Mouse (Mus musculus) forebrain, embryonic 10.5 days (tissue): Measurements from ENCODE around the gene Coro2a. TPM values are rescaled to one million over a fixed set of nuclear protein-coding genes. Genes with fewer than 3 reads are reported as not detected.
A peak's percentile ranks its signal among the peaks of the same experiment; 100 is the strongest.

Experiments
- DNase-seq: peaks from one replicate; pipeline ENCODE4 v3.0.0-alpha.2; 2017; ENCODE audit warnings: low spot score; ENCODE audit errors: extremely low spot score
- H3K27ac ChIP-seq: fragments of 300-500 bp; sonication (generic); 2 replicates; pipeline ENCODE4 v1.5.1; 2016; ENCODE audit warnings: mild to moderate bottlenecking
- H3K27me3 ChIP-seq: fragments of 300-500 bp; sonication (generic); 2 replicates; pipeline ENCODE4 v1.6.1; 2016; ENCODE audit warnings: mild to moderate bottlenecking; ENCODE audit not compliant: poor library complexity, severe bottlenecking
- H3K36me3 ChIP-seq: fragments of 300-500 bp; sonication (generic); replicated peaks from 2 replicates; pipeline ENCODE4 v1.6.1; 2016; ENCODE audit warnings: mild to moderate bottlenecking, moderate library complexity
- H3K4me1 ChIP-seq: fragments of 300-500 bp; sonication (generic); 2 replicates; pipeline ENCODE4 v1.6.1; 2016
- H3K4me3 ChIP-seq: fragments of 300-500 bp; sonication (generic); 2 replicates; pipeline ENCODE4 v1.5.1; 2016; ENCODE audit warnings: mild to moderate bottlenecking, moderate library complexity
- H3K9me3 ChIP-seq: fragments of 300-500 bp; sonication (generic); 2 replicates; pipeline ENCODE4 v1.6.1; 2016; ENCODE audit warnings: mild to moderate bottlenecking, moderate library complexity
- WGBS: fragments of 180-500 bp; shearing (Covaris S2); methylation state at CpG from one replicate; pipeline ENCODE4 v1.1.7; 2016; 5-methylcytosine and 5-hydroxymethylcytosine counted together
- polyA plus RNA-seq: library from polyadenylated mRNA; unstranded; fragments of >200 nt; fragmentation: Nextera tagmentation; extraction: Ambion mirVana; gene quantifications from 2 replicates; pipeline ENCODE4 v1.2.1, GENCODE M21; 2016

Gene Coro2a
- polyA plus RNA-seq, 1 experiment from 2014 or later, result 2.8 TPM

GRCm38 (mm10) chr4:46630390-46630789 is 28.4 kb upstream of the Coro2a start:
- Histone ChIP-seq H3K4me1 (peaks cover 30% of the 10 kb centered on the region), H3K36me3 (no peaks in the 10 kb centered on the region), H3K27me3 (no peaks in the 10 kb centered on the region), H3K4me3 (no peak overlapping the region), H3K9me3 (no peaks in the 10 kb centered on the region), H3K27ac (no peak overlapping the region)
- 60% methylated on average over 9 of the region's 9 CpGs for WGBS
- no peak for DNase-seq

- WGBS, result 60% methylated on average over 9 of the region's 9 CpGs
- H3K27me3 ChIP-seq, result no peaks in the 10 kb centered on the region
Observed at GRCm38 (mm10) chr4:46628873-46629272, 26.9 kb upstream of the Coro2a start.

GRCm38 (mm10) chr4:46628081-46628480 is 26.1 kb upstream of the Coro2a start:
- no peaks in the 10 kb centered on the region for H3K36me3 ChIP-seq
- no peak for DNase-seq
- peaks cover 25% of the 10 kb centered on the region for H3K4me1 ChIP-seq
- no peak overlapping the region for H3K27ac ChIP-seq
- H3K4me3 ChIP-seq, result no peak overlapping the region
- no peaks in the 10 kb centered on the region for H3K27me3 ChIP-seq
- 83% methylated on average over 11 of the region's 11 CpGs for WGBS
- H3K9me3 ChIP-seq, result no peaks in the 10 kb centered on the region

More at GRCm38 (mm10) chr4:46628873-46629272, 26.9 kb upstream of the Coro2a start:
- H3K27ac ChIP-seq, result no peak overlapping the region
- peaks cover 25% of the 10 kb centered on the region for H3K4me1 ChIP-seq
- no peaks in the 10 kb centered on the region for H3K9me3 ChIP-seq
- no peak for DNase-seq
- H3K36me3 ChIP-seq, result no peaks in the 10 kb centered on the region
- no peak overlapping the region for H3K4me3 ChIP-seq

- no peak for DNase-seq
- Histone ChIP-seq H3K4me1 (peaks cover 25% of the 10 kb centered on the region), H3K4me3 (no peak overlapping the region), H3K36me3 (no peaks in the 10 kb centered on the region), H3K27ac (no peak overlapping the region), H3K27me3 (peaks cover 16% of the 10 kb centered on the region), H3K9me3 (no peaks in the 10 kb centered on the region)
- WGBS, result 91% methylated on average over 10 of the region's 10 CpGs
Observed at GRCm38 (mm10) chr4:46625101-46625500, 23.1 kb upstream of the Coro2a start.

GRCm38 (mm10) chr4:46623007-46623406 is 21.0 kb upstream of the Coro2a start:
- H3K4me1 ChIP-seq, result peaks cover 15% of the 10 kb centered on the region
- WGBS, result 81% methylated on average over 5 of the region's 5 CpGs
- no peaks in the 10 kb centered on the region for H3K36me3 ChIP-seq
- peaks cover 30% of the 10 kb centered on the region for H3K27me3 ChIP-seq
- DNase-seq, result no peak
- no peak overlapping the region for H3K4me3 ChIP-seq
- H3K9me3 ChIP-seq, result no peaks in the 10 kb centered on the region
- H3K27ac ChIP-seq, result no peak overlapping the region

- 80% methylated on average over 8 of the region's 8 CpGs for WGBS
- DNase-seq, result no peak
- Histone ChIP-seq H3K4me1 (peaks cover 10% of the 10 kb centered on the region), H3K4me3 (peak overlapping the region; percentile 49; the same call in 1 of the 2 replicates), H3K9me3 (no peaks in the 10 kb centered on the region), H3K27ac (peak overlapping the region; percentile 72; the same call in 1 of the 2 replicates), H3K36me3 (no peaks in the 10 kb centered on the region), H3K27me3 (peaks cover 30% of the 10 kb centered on the region)
Observed at GRCm38 (mm10) chr4:46620946-46621345, 18.9 kb upstream of the Coro2a start.

- peak; percentile 51 for DNase-seq
- Histone ChIP-seq H3K27ac (peak overlapping the region; percentile 72), H3K27me3 (peaks cover 30% of the 10 kb centered on the region), H3K9me3 (no peaks in the 10 kb centered on the region), H3K4me3 (peak overlapping the region; percentile 49), H3K4me1 (peaks cover 10% of the 10 kb centered on the region), H3K36me3 (no peaks in the 10 kb centered on the region)
- 10% methylated on average over 23 of the region's 23 CpGs for WGBS
Observed at GRCm38 (mm10) chr4:46620330-46620729, 18.3 kb upstream of the Coro2a start.

- Histone ChIP-seq H3K9me3 (no peaks in the 10 kb centered on the region), H3K4me1 (peaks cover 14% of the 10 kb centered on the region), H3K27me3 (peaks cover 46% of the 10 kb centered on the region), H3K27ac (no peak overlapping the region), H3K4me3 (no peak overlapping the region), H3K36me3 (no peaks in the 10 kb centered on the region)
- 65% methylated on average over 11 of the region's 11 CpGs for WGBS
- no peak for DNase-seq
Observed at GRCm38 (mm10) chr4:46618196-46618817, 16.3 kb upstream of the Coro2a start.

- no peak overlapping the region for H3K4me3 ChIP-seq
- peaks cover 14% of the 10 kb centered on the region for H3K4me1 ChIP-seq
- no peak overlapping the region for H3K27ac ChIP-seq
- H3K27me3 ChIP-seq, result peaks cover 46% of the 10 kb centered on the region
- no peak for DNase-seq
- 76% methylated on average over 6 of the region's 6 CpGs for WGBS
- H3K9me3 ChIP-seq, result no peaks in the 10 kb centered on the region
- no peaks in the 10 kb centered on the region for H3K36me3 ChIP-seq
Observed at GRCm38 (mm10) chr4:46617408-46617807, 15.4 kb upstream of the Coro2a start.

- H3K4me3 ChIP-seq, result no peak overlapping the region
- no peaks in the 10 kb centered on the region for H3K36me3 ChIP-seq
- peaks cover 25% of the 10 kb centered on the region for H3K27me3 ChIP-seq
- 0 out of 2 replicates have a peak, but pooled peaks cover 4% of the 10 kb centered on the region for H3K4me1 ChIP-seq
- H3K9me3 ChIP-seq, result no peaks in the 10 kb centered on the region
- no peak overlapping the region; the same call in 1 of the 2 replicates for H3K27ac ChIP-seq
- 79% methylated on average over 9 of the region's 9 CpGs for WGBS
- no peak for DNase-seq
Observed at GRCm38 (mm10) chr4:46614641-46615040, 12.6 kb upstream of the Coro2a start.

GRCm38 (mm10) chr4:46613618-46614017 is 11.6 kb upstream of the Coro2a start:
- WGBS, result 85% methylated on average over 12 of the region's 12 CpGs
- H3K36me3 ChIP-seq, result no peaks in the 10 kb centered on the region
- peaks cover 22% of the 10 kb centered on the region for H3K27me3 ChIP-seq
- no peaks in the 10 kb centered on the region for H3K9me3 ChIP-seq
- DNase-seq, result no peak
- H3K27ac ChIP-seq, result no peak overlapping the region
- H3K4me1 ChIP-seq, result 0 out of 2 replicates have a peak, but pooled peaks cover 4% of the 10 kb centered on the region
- no peak overlapping the region for H3K4me3 ChIP-seq

- peak; percentile 85 for DNase-seq
- no peak overlapping the region for H3K27ac ChIP-seq
- H3K36me3 ChIP-seq, result no peaks in the 10 kb centered on the region
- H3K4me1 ChIP-seq, result 0 out of 2 replicates have a peak, but pooled peaks cover 4% of the 10 kb centered on the region
- H3K4me3 ChIP-seq, result no peak overlapping the region
- 5% methylated on average over 4 of the region's 4 CpGs for WGBS
- H3K27me3 ChIP-seq, result peaks cover 26% of the 10 kb centered on the region
- no peaks in the 10 kb centered on the region for H3K9me3 ChIP-seq
Observed at GRCm38 (mm10) chr4:46611181-46611580, 9.2 kb upstream of the Coro2a start.

- no peak overlapping the region for H3K4me3 ChIP-seq
- WGBS, result 84% methylated on average over 3 of the region's 3 CpGs
- H3K27me3 ChIP-seq, result peaks cover 44% of the 10 kb centered on the region
- H3K27ac ChIP-seq, result no peak overlapping the region
- no peaks in the 10 kb centered on the region for H3K36me3 ChIP-seq
- H3K4me1 ChIP-seq, result peaks cover 18% of the 10 kb centered on the region
- H3K9me3 ChIP-seq, result no peaks in the 10 kb centered on the region
- no peak for DNase-seq
Observed at GRCm38 (mm10) chr4:46607601-46608000, 5.6 kb upstream of the Coro2a start.
